Mouse (Mus musculus) cortical plate, adult 2 months (tissue): Measurements from ENCODE around the gene Rhox4a2.
"Not testable (repeated sequence)": the region's sequence is repeated elsewhere in the genome, so short reads cannot be mapped to it uniquely, and the experiment has no call there.

Source experiments
- CTCF ChIP-seq: fragments of 200-500 bp; IDR thresholded peaks from 2 replicates; pipeline ENCODE4 v1.5.1; 2011; ENCODE audit warnings: mild to moderate bottlenecking, control low read depth, low read length; ENCODE audit not compliant: insufficient read depth; ENCODE audit errors: extremely low read depth
- POLR2A ChIP-seq: fragments of 200-500 bp; IDR thresholded peaks from 2 replicates; pipeline ENCODE4 v1.6.1; 2011; ENCODE audit warnings: mild to moderate bottlenecking, low read length, control low read depth; ENCODE audit not compliant: insufficient read depth; ENCODE audit errors: extremely low read depth

DNA sequence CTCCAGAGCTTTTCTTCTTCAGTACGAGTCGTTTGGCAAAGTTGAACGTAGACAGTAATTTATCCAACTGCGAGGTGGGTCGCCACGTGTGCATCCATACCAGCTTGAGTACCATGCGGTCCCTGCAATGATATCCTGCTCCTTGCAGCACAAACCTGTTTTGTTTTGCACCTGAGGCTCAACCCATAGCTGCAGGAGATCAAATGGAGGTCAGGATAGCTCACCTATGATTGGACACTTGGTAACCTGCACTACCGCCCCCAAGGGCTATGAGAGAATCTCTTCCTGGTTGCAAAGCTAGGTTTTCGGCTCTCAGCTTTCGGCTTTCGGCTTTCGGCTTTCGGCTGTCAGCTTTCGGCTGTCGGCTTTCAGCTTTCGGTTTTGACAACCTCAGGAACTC is at the start of gene Rhox4a2:
- TF ChIP-seq CTCF, POLR2A: not testable (repeated sequence)
